Mouse (Mus musculus) embryonic facial prominence, embryonic 10.5 days (tissue): ENCODE measurements around the gene Nos3. TPM values are rescaled to one million over a fixed set of nuclear protein-coding genes. Genes with fewer than 3 reads are reported as not detected.

Experiments used
- DNase-seq: peaks from one replicate; pipeline ENCODE4 v3.0.0-alpha.2; 2017; ENCODE audit warnings: low spot score
- H3K27ac ChIP-seq: fragments of 300-500 bp; sonication (generic); replicated peaks from 2 replicates; pipeline ENCODE4 v1.5.1; 2016; ENCODE audit warnings: mild to moderate bottlenecking
- H3K27me3 ChIP-seq: fragments of 300-500 bp; sonication (generic); replicated peaks from 2 replicates; pipeline ENCODE4 v1.6.1; 2016; ENCODE audit warnings: low read depth, mild to moderate bottlenecking; ENCODE audit not compliant: poor library complexity, severe bottlenecking
- H3K36me3 ChIP-seq: fragments of 300-500 bp; sonication (generic); replicated peaks from 2 replicates; pipeline ENCODE4 v1.6.1; 2016; ENCODE audit warnings: mild to moderate bottlenecking, moderate library complexity
- H3K4me1 ChIP-seq: fragments of 300-500 bp; sonication (generic); 2 replicates; pipeline ENCODE4 v1.6.1; 2016
- H3K4me3 ChIP-seq: fragments of 300-500 bp; sonication (generic); 2 replicates; pipeline ENCODE4 v1.5.1; 2016; ENCODE audit warnings: mild to moderate bottlenecking, moderate library complexity
- H3K9me3 ChIP-seq: fragments of 300-500 bp; sonication (generic); 2 replicates; pipeline ENCODE4 v1.6.1; 2016; ENCODE audit warnings: mild to moderate bottlenecking
- WGBS: fragments of 180-500 bp; shearing (Covaris S2); methylation state at CpG from one replicate; pipeline ENCODE4 v1.1.7; 2016; 5-methylcytosine and 5-hydroxymethylcytosine counted together
- polyA plus RNA-seq: library from polyadenylated mRNA; unstranded; fragments of >200 nt; fragmentation: Nextera tagmentation; extraction: Ambion mirVana; gene quantifications from 2 replicates; pipeline ENCODE4 v1.2.1, GENCODE M21; 2016

The Nos3 gene
- polyA plus RNA-seq, 1 experiment from 2014 or later: 7.7 TPM

DNA sequence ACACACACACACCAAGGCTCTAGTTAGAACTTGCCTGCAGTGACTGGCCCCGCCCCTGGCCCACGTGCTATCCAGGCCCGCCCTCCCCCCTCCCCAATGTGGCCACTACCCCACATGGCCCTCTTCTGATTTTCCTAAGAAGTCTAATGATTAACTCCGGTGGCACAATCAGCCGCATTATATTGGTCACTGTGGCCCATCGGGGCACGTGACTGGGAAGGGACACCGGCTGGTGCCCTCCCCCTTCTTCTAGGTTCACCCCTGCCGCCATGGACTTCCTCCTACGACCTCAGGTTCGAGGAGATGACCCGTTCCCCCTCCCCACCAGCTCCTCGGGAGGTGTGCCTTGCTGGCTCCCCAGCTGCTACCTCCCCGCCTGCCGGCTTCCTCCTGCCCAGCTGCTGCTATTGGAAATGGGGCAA, 63.4 kb downstream of the Nos3 start:
- Histone ChIP-seq H3K27ac (peak overlapping the region; percentile 41; the same call in 1 of the 2 replicates), H3K9me3 (no peaks in the 10 kb centered on the region), H3K4me3 (peak overlapping the region; percentile 80), H3K27me3 (peaks cover 24% of the 10 kb centered on the region), H3K4me1 (peaks cover 56% of the 10 kb centered on the region), H3K36me3 (peaks cover 39% of the 10 kb centered on the region)
- DNase-seq: peak; percentile 71
- 3% methylated on average over 15 of the region's 15 CpGs for WGBS

DNA sequence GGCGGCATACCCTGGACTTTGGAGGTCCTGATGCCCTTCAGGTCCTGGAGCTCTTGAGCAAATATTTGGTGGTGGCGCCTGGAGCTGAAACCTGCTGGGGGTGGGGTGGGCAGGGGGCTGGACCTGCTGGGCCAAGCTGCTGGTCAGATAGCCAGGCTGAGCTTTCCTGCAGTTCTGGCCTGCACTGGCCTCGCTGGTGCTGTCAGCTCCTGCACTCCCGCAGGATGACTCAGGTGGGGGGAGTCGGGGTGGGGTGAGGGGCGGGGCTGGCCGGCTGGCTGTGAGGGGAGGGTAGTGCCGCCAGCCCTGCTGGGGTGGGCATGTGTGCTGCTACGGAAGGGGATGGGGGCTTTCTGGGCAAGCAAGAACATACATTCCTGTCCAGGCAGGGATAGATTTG, 64.0 kb downstream of the Nos3 start:
- Histone ChIP-seq H3K27me3 (peaks cover 24% of the 10 kb centered on the region), H3K9me3 (no peaks in the 10 kb centered on the region), H3K27ac (0 out of 2 replicates have a peak overlapping the region, but pooled peaks have one; percentile 41), H3K4me1 (peaks cover 55% of the 10 kb centered on the region), H3K4me3 (peak overlapping the region; percentile 80), H3K36me3 (peaks cover 45% of the 10 kb centered on the region)
- peak; percentile 43 for DNase-seq
- WGBS: 16% methylated on average over 9 of the region's 9 CpGs

DNA sequence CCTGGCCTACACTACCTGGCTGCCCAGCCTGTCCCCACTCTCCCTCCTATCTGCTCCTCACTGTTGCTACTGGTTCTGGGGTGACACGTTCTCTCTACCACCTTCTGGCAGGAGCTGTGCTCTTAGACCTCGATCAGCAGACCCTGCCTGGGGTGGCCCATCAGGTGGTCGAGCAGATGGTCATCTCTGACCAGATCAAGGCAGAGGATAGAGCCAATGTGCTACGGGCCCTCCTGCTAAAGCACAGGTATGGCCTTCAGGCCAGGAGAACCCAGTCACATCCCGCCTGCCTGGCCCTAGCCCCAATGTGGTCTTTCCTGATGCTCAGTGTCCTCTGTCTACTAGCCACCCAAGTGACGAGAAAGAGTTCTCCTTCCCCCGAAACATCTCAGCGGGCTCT, 69.4 kb downstream of the Nos3 start:
- H3K27ac ChIP-seq: no peak overlapping the region
- 87% methylated on average over 8 of the region's 8 CpGs for WGBS
- H3K36me3 ChIP-seq: peaks cover 92% of the 10 kb centered on the region
- H3K4me1 ChIP-seq: peaks cover 6% of the 10 kb centered on the region
- no peak for DNase-seq
- no peak overlapping the region for H3K4me3 ChIP-seq
- no peaks in the 10 kb centered on the region for H3K27me3 ChIP-seq
- no peaks in the 10 kb centered on the region for H3K9me3 ChIP-seq

Other genes with a start within 250 kb of the Nos3 start
- gene Nupl2, start 199.8 kb upstream of the Nos3 start, polyA plus RNA-seq: 18.8 and 21.0 TPM in 2 replicates
- 10.9 and 13.7 TPM in 2 replicates for gene Kcnh2, start 13.2 kb upstream of the Nos3 start, polyA plus RNA-seq
- 0.69 and 0.83 TPM in 2 replicates for gene Atg9b, start 27.3 kb downstream of the Nos3 start, polyA plus RNA-seq
- gene Abcb8, start 28.9 kb downstream of the Nos3 start, polyA plus RNA-seq: 53.6 and 57.2 TPM in 2 replicates
- 0.31 and 0.34 TPM in 2 replicates for gene Asic3, start 48.6 kb downstream of the Nos3 start, polyA plus RNA-seq
- gene Cdk5, start 58.7 kb downstream of the Nos3 start, polyA plus RNA-seq: 46.9 and 50.7 TPM in 2 replicates
- 35.1 and 38.4 TPM in 2 replicates for gene Slc4a2, start 59.0 kb downstream of the Nos3 start, polyA plus RNA-seq
- gene Fastk, start 80.5 kb downstream of the Nos3 start, polyA plus RNA-seq: 100 and 109 TPM in 2 replicates
- 24.7 and 25.0 TPM in 2 replicates for gene Tmub1, start 83.0 kb downstream of the Nos3 start, polyA plus RNA-seq
- 30.8 and 36.6 TPM in 2 replicates for gene Agap3, start 87.4 kb downstream of the Nos3 start, polyA plus RNA-seq
- 0.34 and 0.99 TPM in 2 replicates for gene Gbx1, start 162.4 kb downstream of the Nos3 start, polyA plus RNA-seq
- gene Asb10, start 176.2 kb downstream of the Nos3 start, polyA plus RNA-seq: 0.29 TPM in 1 of 2 replicates, not detected in the other
- 0.07 and 0.08 TPM in 2 replicates for gene 4931409K22Rik, start 192.0 kb downstream of the Nos3 start, polyA plus RNA-seq
- gene Abcf2, start 212.7 kb downstream of the Nos3 start, polyA plus RNA-seq: 181 and 183 TPM in 2 replicates
- gene Chpf2, start 221.9 kb downstream of the Nos3 start, polyA plus RNA-seq: 14.8 and 19.6 TPM in 2 replicates